Mouse (Mus musculus) left cerebral cortex, postnatal 25 days (tissue): ENCODE measurements around the gene Fes. TPM values are rescaled to one million over a fixed set of nuclear protein-coding genes. Genes with fewer than 3 reads are reported as not detected.
A peak's percentile ranks its signal among the peaks of the same experiment; 100 is the strongest.

ENCODE experiments used
- DNase-seq, 2 experiments: peaks; one replicate each; pipeline ENCODE4 v3.0.0; 2022; ENCODE audit warnings: low spot score in 2 of 2, mixed read lengths in 1 of 2
- intact Hi-C: fragments of 180-260 bp; cut with DNase I; formaldehyde crosslinking; loops from one replicate; pipeline ENCODE4 v1.15.1; 2025
- total RNA-seq, 2 experiments: library from RNA; stranded (reverse); gene quantifications; 2 replicates each; pipeline ENCODE4 v1.2.3; 2021

Fes gene
- 1 to 10 TPM; 3.9 to 6.3 TPM for total RNA-seq

DNA sequence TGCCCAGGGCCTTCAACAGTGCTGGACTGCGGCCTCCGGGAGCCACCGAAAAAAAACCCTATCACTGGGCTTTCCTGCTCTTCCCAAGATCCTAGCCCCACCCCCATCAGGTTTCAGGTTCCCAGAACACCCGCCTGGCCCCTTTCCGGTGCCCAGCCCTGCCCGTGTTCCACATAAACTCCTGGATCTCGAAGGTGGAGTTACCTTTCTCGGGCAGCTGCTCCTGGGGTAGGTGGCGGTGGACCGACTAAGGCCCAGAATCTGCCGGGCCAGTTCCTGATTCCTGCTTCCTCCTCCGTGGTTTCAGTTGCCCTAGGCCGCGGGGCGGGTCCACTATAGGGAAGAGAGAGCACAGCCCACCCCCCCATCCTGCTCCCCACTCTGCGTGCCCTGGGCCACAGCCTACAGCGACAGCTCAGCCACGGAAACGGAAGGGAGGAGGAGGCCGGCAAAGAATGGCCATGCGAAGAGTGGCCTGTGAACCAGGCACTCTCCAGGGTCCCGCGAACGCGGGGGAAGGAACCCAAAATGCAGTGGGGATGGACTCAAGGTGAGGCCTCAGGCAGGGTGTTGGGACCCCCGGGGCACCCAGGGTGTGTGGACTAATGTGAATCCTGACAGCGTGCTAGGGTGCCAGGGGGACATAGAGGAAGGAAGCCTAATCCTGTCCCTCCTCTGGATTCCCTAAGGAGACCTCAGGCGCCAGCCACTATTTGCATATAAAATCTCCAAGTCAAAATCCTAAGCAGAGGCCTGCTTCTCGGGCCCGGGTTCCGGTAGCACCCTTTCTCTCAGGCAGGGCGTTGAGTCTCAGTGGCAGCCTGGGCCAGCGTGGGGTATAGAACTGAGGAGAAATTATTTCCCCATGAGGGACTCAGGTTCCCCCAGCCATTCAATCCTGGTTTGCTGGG, at the start of gene Fes:
Fes (minus strand) TSS at position 314 of the 911 bp plus-strand sequence.
- intact Hi-C loops, result loop anchor here (5.0 kb wide), 2 partner anchors 334 to 459 kb away; no protein-coding TSS in a partner anchor
- no peak for DNase-seq

GRCm38 (mm10) chr7:80436571-80436970, 48.8 kb upstream of the Fes start:
- DNase-seq, result no peak
- intact Hi-C loops, result no loop called here

DNA sequence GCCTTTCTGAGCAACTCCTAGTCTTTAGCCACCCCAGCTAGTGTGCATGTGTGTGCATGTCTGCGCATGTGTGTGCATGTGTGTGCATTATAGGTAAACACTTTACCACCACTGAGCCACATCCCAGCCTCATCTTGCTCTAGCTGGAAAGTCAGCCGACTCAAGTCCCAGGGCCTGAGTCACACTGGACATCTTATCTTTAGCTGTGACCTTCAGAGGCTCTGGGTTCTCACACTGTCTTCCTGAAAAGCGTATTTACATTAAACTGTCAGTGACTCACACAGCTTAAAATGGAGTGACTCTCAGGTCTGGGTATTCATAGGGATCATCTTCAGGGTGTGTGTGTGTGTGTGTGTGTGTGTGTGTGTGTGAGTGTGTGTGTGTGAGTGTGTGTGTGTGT, 47.8 kb upstream of the Fes start:
- intact Hi-C loops, result no loop called here

GRCm38 (mm10) chr7:80429661-80430060, 41.9 kb upstream of the Fes start:
- intact Hi-C loops, result no loop called here
- no peak for DNase-seq

More for the DNA sequence above, 47.8 kb upstream of the Fes start:
- no peak for DNase-seq

DNA sequence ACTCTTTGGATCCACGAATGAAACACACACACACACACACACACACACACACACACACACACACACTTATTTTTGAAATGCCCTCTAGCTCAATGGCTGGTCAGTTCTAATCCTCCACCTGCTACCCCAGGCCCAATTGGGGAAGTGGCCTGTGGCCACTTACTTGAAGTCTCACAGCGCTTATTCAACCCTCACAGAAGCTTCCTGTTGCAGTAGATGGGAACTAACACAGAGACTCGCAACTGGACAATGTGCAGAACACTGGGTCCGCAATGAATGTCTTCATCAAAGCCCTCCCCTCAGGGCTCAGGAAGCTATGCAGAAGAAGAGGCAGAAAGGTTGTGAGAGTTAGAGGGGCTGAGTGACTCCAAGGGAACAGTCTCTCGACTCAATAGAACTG, 40.0 kb upstream of the Fes start:
- intact Hi-C loops, result no loop called here
- DNase-seq, result no peak

GRCm38 (mm10) chr7:80426363-80426762, 38.6 kb upstream of the Fes start:
- intact Hi-C loops, result no loop called here
- no peak for DNase-seq

DNA sequence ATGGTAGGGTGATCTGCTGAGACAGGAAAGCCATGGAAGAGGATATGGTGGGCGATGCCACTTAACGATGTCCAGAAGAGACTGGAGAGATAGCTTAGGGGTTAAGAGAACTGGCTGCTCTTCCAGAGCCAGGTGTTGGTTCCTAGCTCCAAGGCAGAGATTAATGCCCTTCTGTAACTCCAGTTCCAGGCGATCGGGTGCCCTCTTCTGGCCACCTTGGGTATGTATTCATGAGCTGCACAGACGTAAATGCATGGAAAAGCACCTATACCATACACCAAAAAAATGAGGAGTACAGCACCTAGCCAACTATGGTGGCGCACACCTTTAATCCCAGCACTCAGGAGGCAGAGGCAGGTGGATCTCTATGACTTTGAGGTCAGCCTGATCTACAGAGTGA, 37.0 kb upstream of the Fes start:
- intact Hi-C loops, result no loop called here
- DNase-seq, result no peak

GRCm38 (mm10) chr7:80422759-80423480, 35.2 kb upstream of the Fes start:
- no peak for DNase-seq
- intact Hi-C loops, result no loop called here

GRCm38 (mm10) chr7:80421576-80421975, 33.8 kb upstream of the Fes start:
- DNase-seq, result no peak
- intact Hi-C loops, result no loop called here

DNA sequence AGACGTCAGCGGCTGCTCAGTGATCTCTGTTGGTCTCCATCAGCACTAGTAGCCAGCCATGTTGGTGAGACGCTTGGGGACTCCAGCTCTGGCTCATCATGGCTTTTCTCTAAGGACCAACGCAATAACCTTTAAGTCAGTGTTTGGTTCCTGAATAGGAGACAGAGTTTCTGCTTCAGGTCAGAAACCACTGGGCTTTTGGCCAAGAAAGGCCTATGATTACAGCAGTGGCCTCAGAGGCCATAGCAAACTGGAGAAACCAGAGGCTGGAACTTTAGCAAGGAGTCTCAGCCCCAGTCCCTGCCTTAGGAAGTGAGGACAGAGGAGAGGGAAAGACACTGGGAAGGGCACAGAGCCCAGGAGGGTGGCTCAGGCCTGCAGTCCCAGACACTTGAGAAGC, 32.8 kb upstream of the Fes start:
- intact Hi-C loops, result no loop called here
- no peak for DNase-seq

DNA sequence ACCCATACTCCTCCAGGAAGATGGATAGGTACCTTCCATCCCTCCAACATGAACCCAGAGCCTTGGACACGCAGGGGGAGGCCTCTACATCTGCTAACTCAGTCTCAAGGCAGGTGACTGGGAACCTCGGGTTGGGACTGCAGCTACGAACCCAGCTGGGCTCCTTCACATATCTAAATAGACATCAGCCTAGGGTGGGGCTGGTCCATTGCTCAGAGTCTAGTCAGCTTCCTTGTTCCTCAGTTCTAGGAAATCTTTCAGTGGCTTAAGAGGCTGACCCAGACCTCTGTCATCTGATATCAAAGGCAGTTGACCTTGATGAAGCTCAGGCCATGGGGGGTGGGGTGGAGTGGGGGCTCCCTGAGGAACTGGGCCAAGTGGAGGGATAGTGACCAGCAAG, 31.5 kb upstream of the Fes start:
- intact Hi-C loops, result no loop called here
- no peak for DNase-seq

DNA sequence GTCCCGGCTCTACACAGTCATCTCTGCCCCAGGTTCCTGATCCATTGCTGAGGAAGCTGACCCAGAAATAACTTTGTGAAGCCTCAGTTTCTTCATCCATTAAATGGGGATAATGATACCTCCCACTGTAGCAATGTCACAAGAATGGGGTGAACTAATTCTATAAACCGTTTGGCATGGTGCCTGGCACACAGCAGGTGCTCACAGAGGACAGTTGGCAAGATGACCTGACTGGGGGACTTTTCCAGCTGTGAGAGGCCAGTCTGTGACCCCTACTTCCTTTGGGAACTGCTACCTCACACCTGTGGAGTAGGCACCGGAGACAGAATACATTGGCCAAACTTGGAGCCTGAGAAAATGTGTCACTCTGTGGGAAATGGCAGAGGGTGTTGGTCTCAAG, 30.3 kb upstream of the Fes start:
- DNase-seq, result no peak
- intact Hi-C loops, result no loop called here

DNA sequence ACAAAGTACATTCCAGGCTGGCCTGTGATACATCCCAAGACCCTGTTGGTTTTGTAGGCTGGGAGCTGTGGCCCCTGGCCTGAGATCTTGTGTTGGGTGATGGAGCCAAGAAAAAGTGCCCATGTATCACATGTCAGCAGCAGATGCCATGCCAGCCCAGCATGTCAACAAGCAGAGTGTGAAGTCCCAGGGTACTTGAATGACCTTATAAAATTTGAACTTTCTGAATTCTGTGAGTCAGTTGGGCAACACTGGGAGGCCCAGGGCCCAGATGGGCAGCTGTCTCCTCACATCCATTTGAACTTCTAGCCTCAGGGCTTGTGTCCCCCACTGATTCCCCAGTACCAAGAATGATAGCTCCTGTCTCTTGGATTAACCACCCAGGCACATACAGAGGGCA, 29.9 kb upstream of the Fes start:
- intact Hi-C loops, result no loop called here
- no peak for DNase-seq

- intact Hi-C loops, result no loop called here
Measured at GRCm38 (mm10) chr7:80416969-80417368, 29.2 kb upstream of the Fes start.

DNA sequence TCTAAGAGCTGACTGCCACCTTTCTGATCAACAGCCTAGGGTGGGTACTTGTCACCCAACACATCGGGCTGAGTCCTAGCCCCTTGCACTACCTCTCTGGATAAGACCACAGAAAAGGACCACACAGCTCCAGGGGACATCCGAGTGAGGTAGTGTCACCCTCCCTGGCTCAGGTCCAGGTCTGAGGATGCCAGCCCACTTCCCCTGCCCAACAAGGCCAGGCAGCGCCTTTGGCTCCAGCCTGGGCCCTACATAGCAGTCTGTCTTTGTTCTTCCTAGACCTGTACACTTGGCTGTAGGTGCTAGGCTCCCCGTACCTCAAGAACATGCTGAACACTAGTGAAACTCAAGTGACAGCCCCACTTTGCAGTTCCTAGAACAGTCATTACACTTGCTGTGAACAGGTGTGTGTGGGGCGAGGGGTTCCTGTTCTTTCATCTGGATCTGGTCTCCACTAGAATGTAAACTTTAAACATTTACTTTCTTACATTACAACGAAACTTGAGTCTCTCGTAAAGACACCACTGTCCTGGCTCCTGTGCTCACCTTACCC, 26.6 kb upstream of the Fes start:
- no peak for DNase-seq
- intact Hi-C loops, result no loop called here

More at GRCm38 (mm10) chr7:80416969-80417368, 29.2 kb upstream of the Fes start:
- DNase-seq, result no peak

- no peak for DNase-seq
- intact Hi-C loops, result no loop called here
Measured at GRCm38 (mm10) chr7:80413512-80414302, 26.0 kb upstream of the Fes start.

DNA sequence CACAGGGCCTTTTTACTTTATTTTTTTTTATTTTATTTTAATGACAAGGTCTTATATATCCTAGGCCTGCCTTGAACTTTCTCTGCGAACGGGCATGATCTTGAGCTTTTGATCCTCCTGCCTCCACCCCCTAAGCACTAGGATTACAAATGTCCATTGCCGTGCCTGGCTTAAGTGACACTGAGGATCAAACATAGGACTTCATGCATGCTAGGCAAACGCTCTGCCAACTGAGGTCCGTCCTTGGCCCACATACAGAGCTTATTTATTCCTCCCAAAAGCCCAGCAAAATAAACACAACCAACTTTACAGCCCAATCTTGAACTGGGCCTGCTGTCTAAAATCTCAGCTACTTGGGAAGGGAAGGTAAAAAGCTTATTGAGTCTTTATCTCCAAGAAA, 25.0 kb upstream of the Fes start:
- intact Hi-C loops, result no loop called here

GRCm38 (mm10) chr7:80412279-80412678, 24.5 kb upstream of the Fes start:
- DNase-seq, result peak; percentile 81 to 96
- intact Hi-C loops, result no loop called here

More for the DNA sequence above, 25.0 kb upstream of the Fes start:
- no peak for DNase-seq

- intact Hi-C loops, result no loop called here
- no peak for DNase-seq
Measured at GRCm38 (mm10) chr7:80410380-80410779, 22.6 kb upstream of the Fes start.

DNA sequence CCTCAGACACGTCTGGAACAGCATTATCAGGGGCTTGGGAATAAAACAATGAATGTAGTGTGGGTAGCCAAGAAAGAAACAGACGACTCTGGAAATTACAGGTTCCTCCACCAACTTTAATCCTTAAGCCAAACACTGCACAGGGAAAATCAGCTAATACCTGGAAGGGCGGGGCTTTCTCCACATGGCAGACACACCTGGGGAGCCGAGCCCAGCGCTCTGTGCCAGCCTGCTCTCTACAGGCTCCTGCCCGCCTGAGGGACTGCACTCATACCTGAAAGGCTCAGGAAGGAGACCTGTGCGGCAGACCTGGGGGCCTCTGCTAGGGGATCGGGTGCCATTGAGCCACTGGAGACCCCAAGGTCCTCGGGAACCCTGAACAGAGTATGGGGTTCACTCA, 20.0 kb upstream of the Fes start:
- no peak for DNase-seq
- intact Hi-C loops, result no loop called here
